Comparison of ENCODE assay signal across 26 mouse cellular contexts in genomic region chr12:37592853-37593252, GRCm38 (mm10).
DNase-seq lines count a peak whose midpoint lies in the region; ATAC-seq and TF ChIP-seq lines count a peak whose summit lies in the region.
"Had no signal": no experiment of that assay in that cellular context is flagged by ENCODE, and none has a peak within 500 bp of the region (broad histone marks: within the 10 kb centered on the region; RNA-seq: fewer than 3 reads in every experiment).

No protein-coding gene starts in this region.

- no peak for TF ChIP-seq POLR2A in kidney, adult 2 months (IDR thresholded peaks at IDR 0.05; ENCODE audit: low read depth, low read length)

- H3K9me3 ChIP-seq in kidney, embryonic 16.5 days (ENCODE audit: low read length) = no peaks in the 10 kb centered on the region
- H3K9me3 ChIP-seq in limb, embryonic 13.5 days = no peaks in the 10 kb centered on the region
- H3K9me3 ChIP-seq: embryonic facial prominence, embryonic 10.5 days; embryonic facial prominence, embryonic 13.5 days; forebrain, embryonic 12.5 days; hindbrain, embryonic 12.5 days had no signal

- H3K36me3 ChIP-seq in kidney, embryonic 16.5 days (ENCODE audit: insufficient read depth, low read length) = no peaks in the 10 kb centered on the region
- H3K36me3 ChIP-seq in kidney, adult 2 months (ENCODE audit: control insufficient read depth, insufficient read depth, low read length) = no peaks in the 10 kb centered on the region
- no peaks in the 10 kb centered on the region for H3K36me3 ChIP-seq in limb, embryonic 13.5 days
- H3K36me3 ChIP-seq: embryonic facial prominence, embryonic 10.5 days; embryonic facial prominence, embryonic 13.5 days; forebrain, embryonic 12.5 days; hindbrain, embryonic 12.5 days had no signal

- TF ChIP-seq CTCF in gastrocnemius, adult 2 months (IDR thresholded peaks at IDR 0.05) = no peak
- no peak for TF ChIP-seq CTCF in kidney, adult 2 months (conservative IDR thresholded peaks at IDR 0.05; ENCODE audit: insufficient read depth, insufficient read length, low read depth, low read length)

- peak overlapping the region; percentile 63 for H3K27ac ChIP-seq in gastrocnemius, adult 2 months
- H3K27ac ChIP-seq in kidney, embryonic 16.5 days (ENCODE audit: low read length) = no peak overlapping the region
- H3K27ac ChIP-seq in kidney, adult 2 months (ENCODE audit: insufficient read depth, low read depth, low read length) = no peak overlapping the region
- no peak overlapping the region; the same call in 1 of the 2 replicates for H3K27ac ChIP-seq in limb, embryonic 13.5 days
- H3K27ac ChIP-seq: embryonic facial prominence, embryonic 10.5 days; embryonic facial prominence, embryonic 13.5 days; forebrain, embryonic 12.5 days; hindbrain, embryonic 12.5 days had no signal

- H3K27me3 ChIP-seq in kidney, embryonic 16.5 days (ENCODE audit: insufficient read depth, low read length) = no peaks in the 10 kb centered on the region
- no peaks in the 10 kb centered on the region for H3K27me3 ChIP-seq in kidney, adult 2 months (replicated peaks; ENCODE audit: control insufficient read depth, insufficient read depth, low read length)
- H3K27me3 ChIP-seq in limb, embryonic 13.5 days = no peaks in the 10 kb centered on the region
- H3K27me3 ChIP-seq: embryonic facial prominence, embryonic 13.5 days; forebrain, embryonic 12.5 days; hindbrain, embryonic 12.5 days had no signal

- no peaks in the 10 kb centered on the region for H3K4me1 ChIP-seq in kidney, embryonic 16.5 days (ENCODE audit: insufficient read depth, low read length)
- no peaks in the 10 kb centered on the region for H3K4me1 ChIP-seq in kidney, adult 2 months (ENCODE audit: control insufficient read depth, insufficient read depth, low read length)
- peaks cover 4% of the 10 kb centered on the region; the same call in 1 of the 2 replicates for H3K4me1 ChIP-seq in limb, embryonic 13.5 days
- H3K4me1 ChIP-seq: embryonic facial prominence, embryonic 10.5 days; forebrain, embryonic 12.5 days; hindbrain, embryonic 12.5 days had no signal

- no peak overlapping the region for H3K9ac ChIP-seq in kidney, embryonic 16.5 days (replicated peaks; ENCODE audit: low read length)
- no peak overlapping the region for H3K9ac ChIP-seq in limb, embryonic 13.5 days
- H3K9ac ChIP-seq: embryonic facial prominence, embryonic 13.5 days; forebrain, embryonic 12.5 days; forebrain, postnatal 0 days; hindbrain, embryonic 12.5 days had no signal

- intact Hi-C loops in gastrocnemius, adult 2 months (cut with DNase I) = loop anchor here (10.0 kb wide), 1 partner anchor 488 kb away; the partner anchor contains the start of gene Meox2
- intact Hi-C loops in left cerebral cortex, postnatal 25 days (cut with DNase I) = loop anchor here (2.0 kb wide), 1 partner anchor 20 kb away; no protein-coding TSS in a partner anchor

- no peak overlapping the region for H3K4me2 ChIP-seq in kidney, embryonic 16.5 days (replicated peaks; ENCODE audit: low read depth, low read length)
- H3K4me2 ChIP-seq in limb, embryonic 13.5 days (replicated peaks) = no peak overlapping the region
- H3K4me2 ChIP-seq: embryonic facial prominence, embryonic 13.5 days; forebrain, embryonic 12.5 days; heart, embryonic 11.5 days; hindbrain, embryonic 12.5 days had no signal

- 47% methylated on average over 3 of the region's 3 CpGs for WGBS in kidney, embryonic 16.5 days
- whole genome bisulfite sequencing in kidney, adult 2 months = 49% methylated on average over 3 of the region's 3 CpGs
- WGBS in limb, embryonic 13.5 days = 18% methylated on average over 3 of the region's 3 CpGs

- no peak overlapping the region for H3K4me3 ChIP-seq in gastrocnemius, adult 2 months
- no peak overlapping the region for H3K4me3 ChIP-seq in kidney, embryonic 16.5 days (ENCODE audit: low read length)
- H3K4me3 ChIP-seq in kidney, adult 2 months (ENCODE audit: insufficient read depth, low read depth, low read length) = no peak overlapping the region
- no peak overlapping the region for H3K4me3 ChIP-seq in limb, embryonic 13.5 days
- H3K4me3 ChIP-seq: embryonic facial prominence, embryonic 10.5 days; embryonic facial prominence, embryonic 13.5 days; erythroblast, embryonic 14.5 days; forebrain, embryonic 12.5 days; hindbrain, embryonic 12.5 days had no signal

- DNase-seq in gastrocnemius, adult 2 months = peak; percentile 19
- no peak for DNase-seq in gastrocnemius, adult 18-20 months (ENCODE audit: low spot score)
- no peak for DNase-seq in kidney, adult 2 months
- peak; percentile 14 for DNase-seq in brain, adult 2 months (ENCODE audit: low read depth, low spot score)
- DNase-seq in left cerebral cortex, postnatal 25 days (ENCODE audit: low spot score in 2 of 2) = no peak
- DNase-seq: adrenal gland, adult 2 months; adrenal gland, postnatal 14 days; cerebellum, adult 11-12 months; cerebellum, adult 8-10 months; cerebellum, postnatal 10 days; cerebellum, postnatal 36 days; embryo, embryonic 11 days; forebrain, postnatal 0 days; heart, adult 11 months had no signal

- peak; percentile 57; the same call in 1 of the 2 replicates for ATAC-seq in kidney, embryonic 16.5 days (ENCODE audit: low FRiP score, low TSS enrichment)
- ATAC-seq in limb, embryonic 13.5 days (ENCODE audit: low FRiP score, low read depth) = peak; percentile 67; the same call in 1 of the 2 replicates
- ATAC-seq: CD4-positive, CD25-positive, alpha-beta regulatory T cell, adult 4 months; forebrain, postnatal 0 days; hindbrain, embryonic 16.5 days; inflammation-experienced regulatory T-cells, adult 6 months; intestine, embryonic 16.5 days had no signal

Comparison
In these comparisons a context has a peak if more than half of its experiments do, and no peak if none do; other contexts are left out.
1. DNase-seq: peak in gastrocnemius, adult 2 months (single experiment) and brain, adult 2 months (single experiment); none in gastrocnemius, adult 18-20 months (single experiment), kidney, adult 2 months (single experiment) and left cerebral cortex, postnatal 25 days (0 of 2).